Comparison of ENCODE assay signal across 14 mouse cellular contexts in the genomic region with DNA sequence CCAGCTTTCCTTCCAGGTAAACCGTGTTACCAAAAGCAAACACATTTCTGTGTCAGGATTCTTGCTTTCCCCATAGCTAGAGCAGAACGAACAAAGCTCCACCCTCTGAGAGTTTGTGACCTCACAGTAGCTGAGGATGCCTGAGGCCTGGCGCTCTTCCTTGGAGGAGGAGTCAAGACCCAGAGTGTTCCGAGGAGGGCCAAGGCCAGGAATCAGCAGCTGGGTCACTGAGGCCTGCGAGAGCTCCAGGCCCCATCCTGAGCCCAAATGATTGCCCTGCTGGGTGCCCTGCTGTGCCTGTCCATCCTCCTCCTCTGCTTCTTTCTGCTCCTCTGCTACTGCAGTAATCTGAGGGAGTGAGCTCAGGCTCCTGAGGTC. TPM values are rescaled to one million over a fixed set of nuclear protein-coding genes. Genes with fewer than 3 reads are reported as not detected.
A peak's percentile ranks its signal among the peaks of the same experiment; 100 is the strongest.
DNase-seq lines count a peak whose midpoint lies in the region; ATAC-seq and TF ChIP-seq lines count a peak whose summit lies in the region.
"Had no signal": no experiment of that assay in that cellular context is flagged by ENCODE, and none has a peak within 500 bp of the region (broad histone marks: within the 10 kb centered on the region; RNA-seq: fewer than 3 reads in every experiment).

No protein-coding gene starts in this region.

- no peak for TF ChIP-seq CTCF in stomach, postnatal 0 days (IDR thresholded peaks at IDR 0.05; ENCODE audit: low read depth)

- H3K9me3 ChIP-seq in stomach, postnatal 0 days (ENCODE audit: control insufficient read depth, low read length) = no peaks in the 10 kb centered on the region
- H3K9me3 ChIP-seq: embryonic facial prominence, embryonic 10.5 days; forebrain, embryonic 12.5 days; stomach, embryonic 15.5 days had no signal

- H3K4me2 ChIP-seq in stomach, postnatal 0 days (replicated peaks; ENCODE audit: low read depth) = no peak overlapping the region
- H3K4me2 ChIP-seq: forebrain, embryonic 12.5 days; stomach, embryonic 15.5 days had no signal

- peak; percentile 48 for DNase-seq in embryo, embryonic 10 days (ENCODE audit: low spot score)
- no peak for DNase-seq in embryo, embryonic 9.5 days (ENCODE audit: extremely low spot score)
- DNase-seq in ovary, adult 18-20 months (ENCODE audit: low spot score) = peak; percentile 66
- no peak for DNase-seq in ovary, postnatal 14 days (ENCODE audit: low spot score)
- peak; percentile 46 for DNase-seq in kidney, postnatal 10 days
- DNase-seq in stomach, postnatal 0 days (ENCODE audit: low spot score) = no peak
- DNase-seq in spleen, adult 12 weeks (ENCODE audit: low spot score) = no peak
- DNase-seq in cerebellum, adult 11 months = no peak
- DNase-seq: liver; right cerebral cortex, postnatal 14 days had no signal

- 0 out of 2 replicates have a peak, but pooled peaks have one; percentile 40 for ATAC-seq in stomach, postnatal 0 days (ENCODE audit: low FRiP score, low TSS enrichment)
- ATAC-seq: intestine, embryonic 16.5 days had no signal

- H3K27me3 ChIP-seq in stomach, postnatal 0 days (ENCODE audit: control insufficient read depth, insufficient read depth, low read length) = no peaks in the 10 kb centered on the region

- H3K36me3 ChIP-seq in stomach, postnatal 0 days (ENCODE audit: control insufficient read depth, insufficient read depth, low read length) = no peaks in the 10 kb centered on the region
- H3K36me3 ChIP-seq: embryonic facial prominence, embryonic 10.5 days; forebrain, embryonic 12.5 days; stomach, embryonic 15.5 days had no signal

- TF ChIP-seq EP300 in stomach, postnatal 0 days (optimal IDR thresholded peaks at IDR 0.05) = no peak

- WGBS in stomach, postnatal 0 days = 25% methylated on average over 5 of the region's 5 CpGs

- H3K4me1 ChIP-seq in stomach, postnatal 0 days (replicated peaks; ENCODE audit: control insufficient read depth, insufficient read depth) = no peaks in the 10 kb centered on the region

- H3K9ac ChIP-seq in stomach, postnatal 0 days (ENCODE audit: low read length) = no peak overlapping the region
- H3K9ac ChIP-seq: forebrain, embryonic 12.5 days; stomach, embryonic 15.5 days had no signal

- no peak overlapping the region for H3K4me3 ChIP-seq in stomach, postnatal 0 days (ENCODE audit: low read depth, low read length)
- H3K4me3 ChIP-seq: embryonic facial prominence, embryonic 10.5 days; forebrain, embryonic 12.5 days; stomach, embryonic 15.5 days had no signal

- H3K27ac ChIP-seq in stomach, postnatal 0 days (replicated peaks) = no peak overlapping the region
- H3K27ac ChIP-seq: embryonic facial prominence, embryonic 10.5 days; forebrain, embryonic 12.5 days; stomach, embryonic 15.5 days had no signal

RNA-seq across cellular contexts. Expression of gene Snhg11, which starts 5.3 kb away (rescaled TPM):
- 3.3 and 3.7 TPM in 2 replicates for polyA plus RNA-seq in stomach, postnatal 0 days (2015; fragmentation: Nextera tagmentation; extraction: Ambion mirVana)

RNA-seq across cellular contexts. Expression of gene Ralgapb, which starts 39.5 kb away (rescaled TPM):
- 11.4 and 14.1 TPM in 2 replicates for polyA plus RNA-seq in stomach, postnatal 0 days (2015; fragmentation: Nextera tagmentation; extraction: Ambion mirVana)

Comparison
In these comparisons a context has a peak if more than half of its experiments do, and no peak if none do; other contexts are left out.
1. DNase-seq: peak in embryo, embryonic 10 days (single experiment), ovary, adult 18-20 months (single experiment) and kidney, postnatal 10 days (single experiment); none in embryo, embryonic 9.5 days (single experiment), ovary, postnatal 14 days (single experiment), stomach, postnatal 0 days (single experiment), spleen, adult 12 weeks (single experiment) and cerebellum, adult 11 months (single experiment).